8 mouse cellular contexts compared by ENCODE assay signal in genomic region chr5:44799053-44799860, GRCm38 (mm10). TPM values are rescaled to one million over a fixed set of nuclear protein-coding genes. Genes with fewer than 3 reads are reported as not detected.
DNase-seq lines count a peak whose midpoint lies in the region; ATAC-seq lines count a peak whose summit lies in the region.

Gene Ldb2 (minus strand): TSS chr5:44799680.

- peaks cover 7% of the 10 kb centered on the region for H3K4me1 ChIP-seq in brown adipose tissue, adult 24 weeks (ENCODE audit: control insufficient read depth, insufficient read depth, insufficient read length, low read length)
- H3K4me1 ChIP-seq in forebrain, embryonic 11.5 days (replicated peaks; ENCODE audit: control insufficient read depth, insufficient read depth, low read length): 0 out of 2 replicates have a peak, but pooled peaks cover 2% of the 10 kb centered on the region
- H3K4me1 ChIP-seq in heart, embryonic 12.5 days (replicated peaks): no peaks in the 10 kb centered on the region
- peaks cover 14% of the 10 kb centered on the region for H3K4me1 ChIP-seq in kidney, embryonic 16.5 days (ENCODE audit: insufficient read depth, low read length)
- H3K4me1 ChIP-seq in limb, embryonic 13.5 days: peaks cover 43% of the 10 kb centered on the region
- H3K4me1 ChIP-seq in midbrain, embryonic 15.5 days: peaks cover 27% of the 10 kb centered on the region
- peaks cover 18% of the 10 kb centered on the region for H3K4me1 ChIP-seq in stomach, embryonic 16.5 days (ENCODE audit: control insufficient read depth, insufficient read depth, low read length)

- no peaks in the 10 kb centered on the region for H3K36me3 ChIP-seq in forebrain, embryonic 11.5 days (ENCODE audit: control insufficient read depth, insufficient read depth, low read length)
- no peaks in the 10 kb centered on the region for H3K36me3 ChIP-seq in heart, embryonic 12.5 days
- H3K36me3 ChIP-seq in kidney, embryonic 16.5 days (ENCODE audit: insufficient read depth, low read length): no peaks in the 10 kb centered on the region
- H3K36me3 ChIP-seq in limb, embryonic 13.5 days: no peaks in the 10 kb centered on the region
- no peaks in the 10 kb centered on the region for H3K36me3 ChIP-seq in midbrain, embryonic 15.5 days (replicated peaks)
- no peaks in the 10 kb centered on the region for H3K36me3 ChIP-seq in stomach, embryonic 16.5 days (ENCODE audit: control insufficient read depth, insufficient read depth, low read length)

- no peaks in the 10 kb centered on the region for H3K9me3 ChIP-seq in forebrain, embryonic 11.5 days (ENCODE audit: control insufficient read depth, low read length)
- H3K9me3 ChIP-seq in heart, embryonic 12.5 days (replicated peaks): no peaks in the 10 kb centered on the region
- H3K9me3 ChIP-seq in kidney, embryonic 16.5 days (ENCODE audit: low read length): no peaks in the 10 kb centered on the region
- H3K9me3 ChIP-seq in limb, embryonic 13.5 days: no peaks in the 10 kb centered on the region
- no peaks in the 10 kb centered on the region for H3K9me3 ChIP-seq in midbrain, embryonic 15.5 days
- H3K9me3 ChIP-seq in stomach, embryonic 16.5 days (replicated peaks; ENCODE audit: control insufficient read depth, low read length): no peaks in the 10 kb centered on the region

- peak within 1 kb of the TSS; percentile 46 for H3K4me2 ChIP-seq in forebrain, embryonic 11.5 days (ENCODE audit: low read depth, low read length, severe bottlenecking)
- peak within 1 kb of the TSS; percentile 85 for H3K4me2 ChIP-seq in heart, embryonic 12.5 days
- peak within 1 kb of the TSS; percentile 54 for H3K4me2 ChIP-seq in kidney, embryonic 16.5 days (replicated peaks; ENCODE audit: low read depth, low read length)
- H3K4me2 ChIP-seq in limb, embryonic 13.5 days (replicated peaks): peak within 1 kb of the TSS; percentile 69
- H3K4me2 ChIP-seq in midbrain, embryonic 15.5 days: peak within 1 kb of the TSS; percentile 54
- H3K4me2 ChIP-seq in stomach, embryonic 16.5 days (ENCODE audit: low read depth, low read length): peak within 1 kb of the TSS; percentile 62

- peak within 1 kb of the TSS; percentile 56 for H3K4me3 ChIP-seq in brown adipose tissue, adult 24 weeks (ENCODE audit: insufficient read depth, low read depth, low read length)
- H3K4me3 ChIP-seq in forebrain, embryonic 11.5 days (ENCODE audit: low read depth, low read length): peak within 1 kb of the TSS; percentile 27
- peak within 1 kb of the TSS; percentile 52 for H3K4me3 ChIP-seq in heart, embryonic 12.5 days
- H3K4me3 ChIP-seq in kidney, embryonic 16.5 days (ENCODE audit: low read length): peak within 1 kb of the TSS; percentile 57
- peak within 1 kb of the TSS; percentile 51 for H3K4me3 ChIP-seq in limb, embryonic 13.5 days
- H3K4me3 ChIP-seq in midbrain, embryonic 15.5 days: peak within 1 kb of the TSS; percentile 52
- H3K4me3 ChIP-seq in stomach, embryonic 16.5 days (replicated peaks; ENCODE audit: low read length): peak within 1 kb of the TSS; percentile 62

- H3K27me3 ChIP-seq in forebrain, embryonic 11.5 days (ENCODE audit: control insufficient read depth, insufficient read depth, low read length): no peaks in the 10 kb centered on the region
- no peaks in the 10 kb centered on the region for H3K27me3 ChIP-seq in heart, embryonic 12.5 days (replicated peaks)
- H3K27me3 ChIP-seq in kidney, embryonic 16.5 days (ENCODE audit: insufficient read depth, low read length): no peaks in the 10 kb centered on the region
- H3K27me3 ChIP-seq in limb, embryonic 13.5 days: no peaks in the 10 kb centered on the region
- no peaks in the 10 kb centered on the region for H3K27me3 ChIP-seq in midbrain, embryonic 15.5 days (replicated peaks)
- no peaks in the 10 kb centered on the region for H3K27me3 ChIP-seq in stomach, embryonic 16.5 days (ENCODE audit: control insufficient read depth, insufficient read depth, low read length)

- 3% methylated on average over 19 of the region's 19 CpGs for WGBS in forebrain, embryonic 11.5 days
- WGBS in heart, embryonic 12.5 days: 2% methylated on average over 19 of the region's 19 CpGs
- WGBS in kidney, embryonic 16.5 days: 2% methylated on average over 17 of the region's 19 CpGs
- 1% methylated on average over 19 of the region's 19 CpGs for WGBS in limb, embryonic 13.5 days
- 3% methylated on average over 19 of the region's 19 CpGs for WGBS in midbrain, embryonic 15.5 days
- WGBS in stomach, embryonic 16.5 days: 3% methylated on average over 19 of the region's 19 CpGs

- peak; percentile 82 for DNase-seq in forebrain, embryonic 11.5 days (ENCODE audit: low spot score)
- DNase-seq in spleen, postnatal 14 days (ENCODE audit: low spot score in 2 of 2): no peak

- H3K27ac ChIP-seq in brown adipose tissue, adult 24 weeks (replicated peaks; ENCODE audit: low read depth, low read length): peak within 1 kb of the TSS; percentile 70
- H3K27ac ChIP-seq in forebrain, embryonic 11.5 days (ENCODE audit: low read depth, low read length): no peak within 1 kb of the TSS
- H3K27ac ChIP-seq in heart, embryonic 12.5 days (ENCODE audit: poor library complexity, severe bottlenecking): no peak within 1 kb of the TSS
- H3K27ac ChIP-seq in kidney, embryonic 16.5 days (ENCODE audit: low read length): peak within 1 kb of the TSS; percentile 70
- H3K27ac ChIP-seq in limb, embryonic 13.5 days: peak within 1 kb of the TSS; percentile 52; the same call in 1 of the 2 replicates
- peak within 1 kb of the TSS; percentile 65 for H3K27ac ChIP-seq in midbrain, embryonic 15.5 days
- peak within 1 kb of the TSS; percentile 78 for H3K27ac ChIP-seq in stomach, embryonic 16.5 days (ENCODE audit: low read length)

- peak; percentile 94 for ATAC-seq in forebrain, embryonic 11.5 days (replicated peaks; ENCODE audit: low FRiP score)
- ATAC-seq in heart, embryonic 12.5 days (ENCODE audit: insufficient number of reproducible peaks, low FRiP score): peak; percentile 84
- ATAC-seq in kidney, embryonic 16.5 days (ENCODE audit: low FRiP score, low TSS enrichment): peak; percentile 95
- peak; percentile 91 for ATAC-seq in limb, embryonic 13.5 days (ENCODE audit: low FRiP score, low read depth)
- peak; percentile 93 for ATAC-seq in midbrain, embryonic 15.5 days (replicated peaks)
- ATAC-seq in stomach, embryonic 16.5 days (ENCODE audit: insufficient read depth, low FRiP score): peak; percentile 92

- peak within 1 kb of the TSS; percentile 42; the same call in 1 of the 2 replicates for H3K9ac ChIP-seq in forebrain, embryonic 11.5 days (ENCODE audit: low read length)
- peak within 1 kb of the TSS; percentile 58 for H3K9ac ChIP-seq in heart, embryonic 12.5 days
- peak within 1 kb of the TSS; percentile 77 for H3K9ac ChIP-seq in kidney, embryonic 16.5 days (replicated peaks; ENCODE audit: low read length)
- H3K9ac ChIP-seq in limb, embryonic 13.5 days: peak within 1 kb of the TSS; percentile 68
- peak within 1 kb of the TSS; percentile 53 for H3K9ac ChIP-seq in midbrain, embryonic 15.5 days
- H3K9ac ChIP-seq in stomach, embryonic 16.5 days (ENCODE audit: low read length): peak within 1 kb of the TSS; percentile 78

RNA-seq across cellular contexts. Expression of gene Ldb2, which starts in this region (rescaled TPM):
- 3.6 and 4.3 TPM in 2 replicates for polyA plus RNA-seq in brown adipose tissue, adult 24 weeks (2012; ENCODE audit: insufficient read depth, insufficient read length, missing spikeins)
- polyA plus RNA-seq in forebrain, embryonic 11.5 days (2014; fragmentation: Nextera tagmentation; extraction: Ambion mirVana): 17.9 and 19.7 TPM in 2 replicates
- 8.8 and 10.4 TPM in 2 replicates for polyA plus RNA-seq in heart, embryonic 12.5 days (2016; fragmentation: Nextera tagmentation; extraction: Ambion mirVana)
- 115 and 121 TPM in 2 replicates for polyA plus RNA-seq in kidney, embryonic 16.5 days (2015; fragmentation: Nextera tagmentation; extraction: Ambion mirVana)
- 69.3 and 71.9 TPM in 2 replicates for polyA plus RNA-seq in limb, embryonic 13.5 days (2015; fragmentation: Nextera tagmentation; extraction: Ambion mirVana)
- 81.0 and 86.2 TPM in 2 replicates for polyA plus RNA-seq in midbrain, embryonic 15.5 days (2015; fragmentation: Nextera tagmentation; extraction: Ambion mirVana)
- 38.5 and 44.1 TPM in 2 replicates for polyA plus RNA-seq in stomach, embryonic 16.5 days (2015; fragmentation: Nextera tagmentation; extraction: Ambion mirVana)

Comparison
In these comparisons a context has a peak if more than half of its experiments do, and no peak if none do; other contexts are left out.
1. H3K27ac ChIP-seq: peak in brown adipose tissue, adult 24 weeks (single experiment), kidney, embryonic 16.5 days (single experiment), limb, embryonic 13.5 days (single experiment), midbrain, embryonic 15.5 days (single experiment) and stomach, embryonic 16.5 days (single experiment); none in forebrain, embryonic 11.5 days (single experiment) and heart, embryonic 12.5 days (single experiment).
2. Peak in every context shown above with its lines, with median percentiles within 50 percentile points of each other: H3K4me3 ChIP-seq, ATAC-seq, H3K4me2 ChIP-seq and H3K9ac ChIP-seq.